Mouse (Mus musculus) embryonic facial prominence, embryonic 10.5 days (tissue): Measurements from ENCODE around the gene Cdk10. TPM values are rescaled to one million over a fixed set of nuclear protein-coding genes. Genes with fewer than 3 reads are reported as not detected.

ENCODE experiments used
- polyA plus RNA-seq: library from polyadenylated mRNA; unstranded; fragments of >200 nt; fragmentation: Nextera tagmentation; extraction: Ambion mirVana; gene quantifications from 2 replicates; pipeline ENCODE4 v1.2.1, GENCODE M21; 2016

The Cdk10 gene
- polyA plus RNA-seq, 1 experiment from 2014 or later, result 36.4 TPM

Other genes with a start within 250 kb of the Cdk10 start
- 41.2 and 49.2 TPM in 2 replicates for gene Ankrd11, start 182.6 kb upstream of the Cdk10 start, polyA plus RNA-seq
- 51.3 and 54.5 TPM in 2 replicates for gene Spg7, start 161.9 kb upstream of the Cdk10 start, polyA plus RNA-seq
- gene Rpl13, start 122.5 kb upstream of the Cdk10 start, polyA plus RNA-seq, result 1,419 and 1,432 TPM in 2 replicates
- gene Cpne7, start 107.5 kb upstream of the Cdk10 start, polyA plus RNA-seq, result 1.8 and 2.0 TPM in 2 replicates
- gene Sult5a1, start 66.5 kb upstream of the Cdk10 start, polyA plus RNA-seq, result 8.2 and 8.5 TPM in 2 replicates
- gene Dpep1, start 38.6 kb upstream of the Cdk10 start, polyA plus RNA-seq, result 10.5 and 13.0 TPM in 2 replicates
- gene Chmp1a, start 12.1 kb upstream of the Cdk10 start, polyA plus RNA-seq, result 131 and 136 TPM in 2 replicates
- gene Spata33, start 12.0 kb upstream of the Cdk10 start, polyA plus RNA-seq, result 5.4 and 5.9 TPM in 2 replicates
- 1.6 and 3.0 TPM in 2 replicates for gene Spata2l, start 11.4 kb downstream of the Cdk10 start, polyA plus RNA-seq
- 29.4 and 31.1 TPM in 2 replicates for gene Zfp276, start 29.4 kb downstream of the Cdk10 start, polyA plus RNA-seq
- 22.2 and 25.1 TPM in 2 replicates for gene Vps9d1, start 29.5 kb downstream of the Cdk10 start, polyA plus RNA-seq
- gene Fanca, start 93.7 kb downstream of the Cdk10 start, polyA plus RNA-seq, result 49.4 and 52.3 TPM in 2 replicates
- 4.3 and 5.8 TPM in 2 replicates for gene Spire2, start 107.9 kb downstream of the Cdk10 start, polyA plus RNA-seq
- gene Tcf25, start 148.9 kb downstream of the Cdk10 start, polyA plus RNA-seq, result 141 and 144 TPM in 2 replicates
- gene Mc1r, start 182.3 kb downstream of the Cdk10 start, polyA plus RNA-seq, result not detected in 2 replicates
- gene Tubb3, start 186.6 kb downstream of the Cdk10 start, polyA plus RNA-seq, result 223 and 230 TPM in 2 replicates
- gene Def8, start 198.7 kb downstream of the Cdk10 start, polyA plus RNA-seq, result 43.5 and 44.5 TPM in 2 replicates